Comparison of ENCODE assay signal across 21 mouse cellular contexts in the genomic region with DNA sequence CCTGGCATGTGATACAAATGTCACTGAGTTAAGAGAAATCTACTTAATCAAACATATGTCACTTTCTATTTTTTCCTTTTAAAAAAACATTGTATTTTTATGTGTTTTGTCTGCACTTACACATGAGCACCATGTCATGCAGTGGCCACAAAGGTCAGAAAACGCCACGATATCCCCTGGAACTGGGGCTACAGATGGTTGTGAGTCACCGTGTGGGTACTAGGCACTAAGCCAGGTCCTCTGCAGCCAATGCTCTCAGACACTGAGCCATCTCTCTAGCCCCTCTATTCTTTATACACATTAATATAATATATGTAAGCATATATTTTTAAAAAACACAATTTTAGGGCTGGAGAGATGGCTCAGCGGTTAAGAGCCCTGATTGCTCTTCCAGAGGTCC. TPM values are rescaled to one million over a fixed set of nuclear protein-coding genes. Genes with fewer than 3 reads are reported as not detected.
A peak's percentile ranks its signal among the peaks of the same experiment; 100 is the strongest.
DNase-seq lines count a peak whose midpoint lies in the region; ATAC-seq and TF ChIP-seq lines count a peak whose summit lies in the region.
"Had no signal": no experiment of that assay in that cellular context is flagged by ENCODE, and none has a peak within 500 bp of the region (broad histone marks: within the 10 kb centered on the region; RNA-seq: fewer than 3 reads in every experiment).

No protein-coding gene starts in this region.

- no peak for TF ChIP-seq EP300 in stomach, postnatal 0 days (optimal IDR thresholded peaks at IDR 0.05)

- no peak overlapping the region for H3K4me2 ChIP-seq in stomach, postnatal 0 days (replicated peaks; ENCODE audit: low read depth)
- H3K4me2 ChIP-seq: heart, embryonic 15.5 days; kidney, embryonic 15.5 days; limb, embryonic 15.5 days; neural tube, embryonic 13.5 days had no signal

- H3K4me3 ChIP-seq in stomach, postnatal 0 days (ENCODE audit: low read depth, low read length): no peak overlapping the region
- H3K4me3 ChIP-seq: forebrain, embryonic 10.5 days; heart, embryonic 15.5 days; kidney, embryonic 15.5 days; limb, embryonic 15.5 days; megakaryocyte, embryonic 14.5 days; neural tube, embryonic 13.5 days had no signal

- peak; percentile 56 to 67 for DNase-seq in adrenal gland, adult (ENCODE audit: inconsistent age in 2 of 2, low spot score in 1 of 2)
- no peak for DNase-seq in adrenal gland, adult 18-20 months (ENCODE audit: low spot score in 2 of 2)
- peak; percentile 8 for DNase-seq in left cerebral cortex, postnatal 4 days
- no peak for DNase-seq in left cerebral cortex, adult 8-10 months (ENCODE audit: low spot score in 2 of 2)
- DNase-seq in cerebellum, adult 8-10 months: peak; percentile 31
- no peak for DNase-seq in stomach, postnatal 0 days (ENCODE audit: low spot score)
- no peak for DNase-seq in right cerebral cortex, postnatal 25 days
- DNase-seq in kidney, postnatal 4 days: no peak
- DNase-seq: heart, adult 18-20 months; lung, postnatal 10 days; midbrain, embryonic 14.5 days; thymus, adult 18-20 months; thymus, postnatal 4 days had no signal

- H3K27me3 ChIP-seq in stomach, postnatal 0 days (ENCODE audit: control insufficient read depth, insufficient read depth, low read length): no peaks in the 10 kb centered on the region
- H3K27me3 ChIP-seq: heart, embryonic 15.5 days; kidney, embryonic 15.5 days; limb, embryonic 15.5 days; megakaryocyte, embryonic 14.5 days; neural tube, embryonic 13.5 days had no signal

- 0 out of 2 replicates have a peak, but pooled peaks cover 9% of the 10 kb centered on the region for H3K36me3 ChIP-seq in stomach, postnatal 0 days (ENCODE audit: control insufficient read depth, insufficient read depth, low read length)

- no peak overlapping the region for H3K9ac ChIP-seq in stomach, postnatal 0 days (ENCODE audit: low read length)
- H3K9ac ChIP-seq: heart, embryonic 15.5 days; kidney, embryonic 15.5 days; limb, embryonic 15.5 days; neural tube, embryonic 13.5 days had no signal

- no peaks in the 10 kb centered on the region for H3K9me3 ChIP-seq in stomach, postnatal 0 days (ENCODE audit: control insufficient read depth, low read length)
- H3K9me3 ChIP-seq: forebrain, embryonic 10.5 days; heart, embryonic 15.5 days; kidney, embryonic 15.5 days; limb, embryonic 15.5 days; megakaryocyte, embryonic 14.5 days; neural tube, embryonic 13.5 days had no signal

- no peak for TF ChIP-seq CTCF in stomach, postnatal 0 days (IDR thresholded peaks at IDR 0.05; ENCODE audit: low read depth)

- intact Hi-C loops in left cerebral cortex, postnatal 4 days (cut with DNase I): no loop called here

- no peaks in the 10 kb centered on the region for H3K4me1 ChIP-seq in stomach, postnatal 0 days (replicated peaks; ENCODE audit: control insufficient read depth, insufficient read depth)
- H3K4me1 ChIP-seq: forebrain, embryonic 10.5 days; heart, embryonic 15.5 days; kidney, embryonic 15.5 days; limb, embryonic 15.5 days; megakaryocyte, embryonic 14.5 days; neural tube, embryonic 13.5 days had no signal

- 85% methylated on average over 4 of the region's 4 CpGs for WGBS in stomach, postnatal 0 days

- no peak for ATAC-seq in stomach, postnatal 0 days (ENCODE audit: low FRiP score, low TSS enrichment)
- ATAC-seq: hindbrain, embryonic 16.5 days; intestine, postnatal 0 days had no signal

- no peak overlapping the region for H3K27ac ChIP-seq in stomach, postnatal 0 days (replicated peaks)
- H3K27ac ChIP-seq: forebrain, embryonic 10.5 days; heart, embryonic 15.5 days; kidney, embryonic 15.5 days; limb, embryonic 15.5 days; neural tube, embryonic 13.5 days had no signal

RNA-seq across cellular contexts. Expression of gene Apaf1, which starts 32.9 kb away (rescaled TPM):
- 1 to 10 TPM; 5.4 to 5.8 TPM for total RNA-seq in adrenal gland, adult 18-20 months (2021)
- total RNA-seq in left cerebral cortex, postnatal 4 days (2021): 10 to 100 TPM; 28.8 to 29.4 TPM
- 10 to 100 TPM; 10.6 to 12.7 (median 11.9) TPM for total RNA-seq in left cerebral cortex, adult 8-10 months (2022)
- 6.6 and 6.7 TPM in 2 replicates for polyA plus RNA-seq in stomach, postnatal 0 days (2015; fragmentation: Nextera tagmentation; extraction: Ambion mirVana)

RNA-seq across cellular contexts. Expression of gene Ikbip, which starts 33.0 kb away (rescaled TPM):
- 10 to 100 TPM; 30.9 to 31.5 TPM for total RNA-seq in adrenal gland, adult 18-20 months (2021)
- 10 to 100 TPM; 12.0 to 12.8 TPM for total RNA-seq in left cerebral cortex, postnatal 4 days (2021)
- 10 to 100 TPM; 11.5 to 19.7 (median 15.6) TPM for total RNA-seq in left cerebral cortex, adult 8-10 months (2022)
- 34.0 and 37.3 TPM in 2 replicates for polyA plus RNA-seq in stomach, postnatal 0 days (2015; fragmentation: Nextera tagmentation; extraction: Ambion mirVana)

Comparison
In these comparisons a context has a peak if more than half of its experiments do, and no peak if none do; other contexts are left out.
1. DNase-seq: peak in adrenal gland, adult (2 of 2), left cerebral cortex, postnatal 4 days (single experiment) and cerebellum, adult 8-10 months (single experiment); none in adrenal gland, adult 18-20 months (0 of 2), left cerebral cortex, adult 8-10 months (0 of 2), stomach, postnatal 0 days (single experiment), right cerebral cortex, postnatal 25 days (single experiment) and kidney, postnatal 4 days (0 of 2).